Mouse (Mus musculus) heart, embryonic 15.5 days (tissue): Measurements from ENCODE around the gene Oaf. TPM values are rescaled to one million over a fixed set of nuclear protein-coding genes. Genes with fewer than 3 reads are reported as not detected.

Experiments used
- ATAC-seq: fragments of 200-750 bp; cut with Nextera tagmentation; replicated peaks from 2 replicates; pipeline ENCODE4 v1.8.0; 2017; ENCODE audit warnings: low read depth, moderate TSS enrichment; ENCODE audit not compliant: insufficient number of reproducible peaks, insufficient read depth, low FRiP score
- H3K27ac ChIP-seq: fragments of 300-500 bp; sonication (generic); 2 replicates; pipeline ENCODE4 v1.5.1; 2015; ENCODE audit warnings: mild to moderate bottlenecking, inconsistent platforms
- H3K27me3 ChIP-seq: fragments of 300-500 bp; sonication (generic); 2 replicates; pipeline ENCODE4 v1.6.1; 2015; ENCODE audit warnings: inconsistent platforms
- H3K36me3 ChIP-seq: fragments of 300-500 bp; sonication (generic); 2 replicates; pipeline ENCODE4 v1.6.1; 2015; ENCODE audit warnings: mild to moderate bottlenecking, inconsistent platforms
- H3K4me1 ChIP-seq: fragments of 300-500 bp; sonication (generic); replicated peaks from 2 replicates; pipeline ENCODE4 v1.6.1; 2015; ENCODE audit warnings: inconsistent platforms
- H3K4me2 ChIP-seq: fragments of 300-500 bp; sonication (generic); 2 replicates; pipeline ENCODE4 v1.6.1; 2015; ENCODE audit warnings: inconsistent platforms, mild to moderate bottlenecking, moderate library complexity
- H3K4me3 ChIP-seq: fragments of 300-500 bp; sonication (generic); 2 replicates; pipeline ENCODE4 v1.5.1; 2015; ENCODE audit warnings: mild to moderate bottlenecking, inconsistent platforms
- H3K9ac ChIP-seq: fragments of 300-500 bp; sonication (generic); 2 replicates; pipeline ENCODE4 v1.6.1; 2015; ENCODE audit warnings: mild to moderate bottlenecking, inconsistent platforms
- H3K9me3 ChIP-seq: fragments of 300-500 bp; sonication (generic); replicated peaks from 2 replicates; pipeline ENCODE4 v1.6.1; 2016; ENCODE audit warnings: inconsistent platforms
- WGBS: fragments of 180-500 bp; shearing (Covaris S2); methylation state at CpG from one replicate; pipeline ENCODE4 v1.1.7; 2015; ENCODE audit warnings: mixed read lengths; 5-methylcytosine and 5-hydroxymethylcytosine counted together
- polyA plus RNA-seq: library from polyadenylated mRNA; unstranded; fragments of >200 nt; fragmentation: Nextera tagmentation; extraction: Ambion mirVana; gene quantifications from 2 replicates; pipeline ENCODE4 v1.2.1, GENCODE M21; 2015

Gene Oaf
- polyA plus RNA-seq, 1 experiment from 2014 or later, result 22.8 TPM

- ATAC-seq, result no peak
- Histone ChIP-seq H3K4me1 (peaks cover 17% of the 10 kb centered on the region), H3K9me3 (no peaks in the 10 kb centered on the region), H3K4me2 (no peak overlapping the region), H3K36me3 (peaks cover 3% of the 10 kb centered on the region; the same call in 1 of the 2 replicates), H3K27me3 (no peaks in the 10 kb centered on the region), H3K4me3 (no peak overlapping the region), H3K9ac (no peak overlapping the region), H3K27ac (no peak overlapping the region)
- 47% methylated on average over 18 of the region's 18 CpGs for WGBS
Observed at GRCm38 (mm10) chr9:43221643-43222428, 17.9 kb downstream of the Oaf start.

GRCm38 (mm10) chr9:43210771-43211450, 28.8 kb downstream of the Oaf start:
- peak overlapping the region; percentile 37 for H3K4me2 ChIP-seq
- H3K36me3 ChIP-seq, result no peaks in the 10 kb centered on the region
- WGBS, result 20% methylated on average over 11 of the region's 11 CpGs
- peaks cover 18% of the 10 kb centered on the region for H3K4me1 ChIP-seq
- H3K27ac ChIP-seq, result peak overlapping the region; percentile 60
- no peak overlapping the region for H3K4me3 ChIP-seq
- ATAC-seq, result peak; percentile 37; the same call in 1 of the 2 replicates
- H3K27me3 ChIP-seq, result peaks cover 23% of the 10 kb centered on the region
- H3K9me3 ChIP-seq, result no peaks in the 10 kb centered on the region
- H3K9ac ChIP-seq, result no peak overlapping the region

- Histone ChIP-seq H3K4me3 (peak within 1 kb of the TSS; percentile 2; the same call in 1 of the 2 replicates), H3K9me3 (no peaks in the 10 kb centered on the region), H3K27ac (peak within 1 kb of the TSS; percentile 60), H3K4me1 (peaks cover 25% of the 10 kb centered on the region), H3K4me2 (peak within 1 kb of the TSS; percentile 37), H3K9ac (no peak within 1 kb of the TSS), H3K36me3 (no peaks in the 10 kb centered on the region), H3K27me3 (peaks cover 30% of the 10 kb centered on the region)
- peak; percentile 56; the same call in 1 of the 2 replicates for ATAC-seq
- WGBS, result 10% methylated on average over 13 of the region's 13 CpGs
Observed at GRCm38 (mm10) chr9:43210190-43210682, 29.5 kb downstream of the Oaf start, which contains the start of gene Pou2f3. TSS of gene Pou2f3 (minus strand) at chr9:43210369.

- H3K36me3 ChIP-seq, result no peaks in the 10 kb centered on the region
- peaks cover 72% of the 10 kb centered on the region for H3K27me3 ChIP-seq
- no peaks in the 10 kb centered on the region for H3K9me3 ChIP-seq
- H3K4me1 ChIP-seq, result peaks cover 24% of the 10 kb centered on the region
- peak overlapping the region; percentile 63 for H3K4me2 ChIP-seq
- no peak overlapping the region for H3K27ac ChIP-seq
- no peak for ATAC-seq
- WGBS, result 4% methylated on average over 15 of the region's 15 CpGs
- H3K9ac ChIP-seq, result no peak overlapping the region
- H3K4me3 ChIP-seq, result peak overlapping the region; percentile 37
Observed at GRCm38 (mm10) chr9:43206022-43206390, 33.7 kb downstream of the Oaf start.

GRCm38 (mm10) chr9:43205343-43206021, 34.2 kb downstream of the Oaf start:
- no peak overlapping the region for H3K27ac ChIP-seq
- H3K9ac ChIP-seq, result no peak overlapping the region
- H3K9me3 ChIP-seq, result no peaks in the 10 kb centered on the region
- peak overlapping the region; percentile 63 for H3K4me2 ChIP-seq
- no peak; the same call in 1 of the 2 replicates for ATAC-seq
- peaks cover 78% of the 10 kb centered on the region for H3K27me3 ChIP-seq
- H3K36me3 ChIP-seq, result no peaks in the 10 kb centered on the region
- under 1% methylated on average over 41 of the region's 41 CpGs for WGBS
- H3K4me3 ChIP-seq, result peak overlapping the region; percentile 37
- H3K4me1 ChIP-seq, result peaks cover 19% of the 10 kb centered on the region

GRCm38 (mm10) chr9:43200212-43200611, 39.5 kb downstream of the Oaf start:
- Histone ChIP-seq H3K9ac (no peak overlapping the region), H3K9me3 (no peaks in the 10 kb centered on the region), H3K36me3 (no peaks in the 10 kb centered on the region), H3K4me1 (peaks cover 2% of the 10 kb centered on the region), H3K4me2 (no peak overlapping the region), H3K27me3 (peaks cover 69% of the 10 kb centered on the region), H3K4me3 (no peak overlapping the region), H3K27ac (no peak overlapping the region)
- no peak for ATAC-seq
- 13% methylated on average over 5 of the region's 5 CpGs for WGBS

- 20% methylated on average over 9 of the region's 9 CpGs for WGBS
- Histone ChIP-seq H3K36me3 (no peaks in the 10 kb centered on the region), H3K27me3 (peaks cover 34% of the 10 kb centered on the region), H3K9me3 (no peaks in the 10 kb centered on the region), H3K4me3 (no peak overlapping the region), H3K4me1 (no peaks in the 10 kb centered on the region), H3K27ac (no peak overlapping the region), H3K9ac (no peak overlapping the region), H3K4me2 (no peak overlapping the region)
- ATAC-seq, result no peak
Observed at GRCm38 (mm10) chr9:43194001-43194400, 45.7 kb downstream of the Oaf start.

- no peak overlapping the region for H3K27ac ChIP-seq
- no peak overlapping the region for H3K4me2 ChIP-seq
- ATAC-seq, result no peak
- H3K9me3 ChIP-seq, result no peaks in the 10 kb centered on the region
- H3K4me1 ChIP-seq, result no peaks in the 10 kb centered on the region
- no peak overlapping the region for H3K9ac ChIP-seq
- no peaks in the 10 kb centered on the region for H3K36me3 ChIP-seq
- no peak overlapping the region for H3K4me3 ChIP-seq
- peaks cover 26% of the 10 kb centered on the region for H3K27me3 ChIP-seq
- 47% methylated on average over 4 of the region's 4 CpGs for WGBS
Observed at GRCm38 (mm10) chr9:43191561-43191960, 48.1 kb downstream of the Oaf start.

GRCm38 (mm10) chr9:43189021-43189356, 50.7 kb downstream of the Oaf start:
- H3K36me3 ChIP-seq, result no peaks in the 10 kb centered on the region
- H3K4me1 ChIP-seq, result no peaks in the 10 kb centered on the region
- 47% methylated on average over 3 of the region's 3 CpGs for WGBS
- no peak overlapping the region for H3K27ac ChIP-seq
- H3K27me3 ChIP-seq, result peaks cover 25% of the 10 kb centered on the region
- no peak overlapping the region for H3K4me3 ChIP-seq
- no peak overlapping the region for H3K4me2 ChIP-seq
- no peaks in the 10 kb centered on the region for H3K9me3 ChIP-seq
- H3K9ac ChIP-seq, result no peak overlapping the region
- no peak for ATAC-seq

- WGBS, result 64% methylated on average over 12 of the region's 12 CpGs
- H3K4me2 ChIP-seq, result no peak overlapping the region
- ATAC-seq, result no peak
Observed at GRCm38 (mm10) chr9:43188309-43189020, 51.2 kb downstream of the Oaf start.

More at GRCm38 (mm10) chr9:43188309-43189020, 51.2 kb downstream of the Oaf start:
- no peak overlapping the region for H3K9ac ChIP-seq
- H3K4me1 ChIP-seq, result no peaks in the 10 kb centered on the region
- no peaks in the 10 kb centered on the region for H3K9me3 ChIP-seq
- H3K27me3 ChIP-seq, result peaks cover 20% of the 10 kb centered on the region
- no peak overlapping the region for H3K27ac ChIP-seq
- H3K36me3 ChIP-seq, result no peaks in the 10 kb centered on the region
- no peak overlapping the region for H3K4me3 ChIP-seq
